Mouse (Mus musculus) left cerebral cortex, postnatal 36 days (tissue): Measurements from ENCODE around the gene Mettl1. TPM values are rescaled to one million over a fixed set of nuclear protein-coding genes. Genes with fewer than 3 reads are reported as not detected.

Experiments used
- DNase-seq, 2 experiments: peaks; one replicate each; pipeline ENCODE4 v3.0.0; 2021 to 2022; ENCODE audit warnings: low spot score in 2 of 2, mixed read lengths in 1 of 2
- intact Hi-C: fragments of 180-260 bp; cut with DNase I; formaldehyde crosslinking; loops from one replicate; pipeline ENCODE4 v1.15.1; 2025
- total RNA-seq, 2 experiments: library from RNA; stranded (reverse); gene quantifications; 2 replicates each; pipeline ENCODE4 v1.2.3; 2021

Gene Mettl1
- total RNA-seq: 10 to 100 TPM in 1 of 2 experiments, 1 to 10 TPM in 1; 9.2 to 10.6 TPM

- intact Hi-C loops: no loop called here
- peak; percentile 48 to 50 for DNase-seq
Observed at GRCm38 (mm10) chr10:127041274-127041766, at the start of gene Mettl1, which contains the start of gene Eef1akmt3. Gene Mettl1 (plus strand): TSS chr10:127041414. Gene Eef1akmt3 (minus strand): TSS chr10:127041513.

GRCm38 (mm10) chr10:126991676-126992075 lies 49.5 kb upstream of the Mettl1 start:
- intact Hi-C loops: no loop called here
- DNase-seq: no peak

GRCm38 (mm10) chr10:126993621-126994020 lies 47.6 kb upstream of the Mettl1 start:
- no peak for DNase-seq
- intact Hi-C loops: no loop called here

GRCm38 (mm10) chr10:126997340-126998113 lies 43.7 kb upstream of the Mettl1 start:
- intact Hi-C loops: loop anchor here (5.0 kb wide), 1 partner anchor 35 kb away; the partner anchor contains the start of gene Tsfm
- no peak for DNase-seq

GRCm38 (mm10) chr10:127000529-127000928 lies 40.7 kb upstream of the Mettl1 start, which contains the start of gene Avil:
Gene Avil (plus strand): TSS chr10:127000709.
- intact Hi-C loops: no loop called here
- DNase-seq: no peak

GRCm38 (mm10) chr10:127001297-127001696 lies 39.9 kb upstream of the Mettl1 start:
- intact Hi-C loops: no loop called here
- DNase-seq: no peak

- no peak for DNase-seq
- intact Hi-C loops: no loop called here
Observed at GRCm38 (mm10) chr10:127002056-127002455, 39.2 kb upstream of the Mettl1 start.

- intact Hi-C loops: no loop called here
- DNase-seq: no peak
Observed at GRCm38 (mm10) chr10:127002765-127003164, 38.4 kb upstream of the Mettl1 start.

GRCm38 (mm10) chr10:127003334-127003733 lies 37.9 kb upstream of the Mettl1 start:
- intact Hi-C loops: no loop called here
- no peak for DNase-seq

GRCm38 (mm10) chr10:127003806-127004205 lies 37.4 kb upstream of the Mettl1 start:
- intact Hi-C loops: no loop called here
- no peak for DNase-seq

GRCm38 (mm10) chr10:127016488-127016887 lies 24.7 kb upstream of the Mettl1 start:
- intact Hi-C loops: no loop called here
- no peak for DNase-seq

- intact Hi-C loops: no loop called here
- no peak for DNase-seq
Observed at GRCm38 (mm10) chr10:127017071-127017470, 24.1 kb upstream of the Mettl1 start.

- DNase-seq: no peak
- intact Hi-C loops: no loop called here
Observed at GRCm38 (mm10) chr10:127018422-127018821, 22.8 kb upstream of the Mettl1 start.

- peak; percentile 89 to 92 for DNase-seq
- intact Hi-C loops: loop anchor here (1.0 to 5.0 kb wide), 3 partner anchors 33 to 111 kb away; no protein-coding TSS in a partner anchor
Observed at GRCm38 (mm10) chr10:127030336-127031296, 10.6 kb upstream of the Mettl1 start, which contains the start of gene Tsfm. Gene Tsfm (minus strand): TSS chr10:127030840.

GRCm38 (mm10) chr10:127033301-127033741 lies 7.9 kb upstream of the Mettl1 start:
- intact Hi-C loops: loop anchor here (5.0 kb wide), 2 partner anchors 36 to 51 kb away; no protein-coding TSS in a partner anchor

GRCm38 (mm10) chr10:127036273-127036672 lies 4.9 kb upstream of the Mettl1 start:
- intact Hi-C loops: no loop called here
- DNase-seq: no peak

More at GRCm38 (mm10) chr10:127033301-127033741, 7.9 kb upstream of the Mettl1 start:
- DNase-seq: no peak

GRCm38 (mm10) chr10:127037641-127038040 lies 3.6 kb upstream of the Mettl1 start:
- intact Hi-C loops: no loop called here
- DNase-seq: no peak

GRCm38 (mm10) chr10:127040569-127041214 lies 522 bp upstream of the Mettl1 start:
- intact Hi-C loops: no loop called here
- peak; percentile 35 to 60 for DNase-seq

- intact Hi-C loops: no loop called here
- peak; percentile 93 for DNase-seq
Observed at GRCm38 (mm10) chr10:127041774-127042338, 642 bp downstream of the Mettl1 start.
